Mouse (Mus musculus): ENCODE measurements around the gene Omg.

The Omg gene

DNA sequence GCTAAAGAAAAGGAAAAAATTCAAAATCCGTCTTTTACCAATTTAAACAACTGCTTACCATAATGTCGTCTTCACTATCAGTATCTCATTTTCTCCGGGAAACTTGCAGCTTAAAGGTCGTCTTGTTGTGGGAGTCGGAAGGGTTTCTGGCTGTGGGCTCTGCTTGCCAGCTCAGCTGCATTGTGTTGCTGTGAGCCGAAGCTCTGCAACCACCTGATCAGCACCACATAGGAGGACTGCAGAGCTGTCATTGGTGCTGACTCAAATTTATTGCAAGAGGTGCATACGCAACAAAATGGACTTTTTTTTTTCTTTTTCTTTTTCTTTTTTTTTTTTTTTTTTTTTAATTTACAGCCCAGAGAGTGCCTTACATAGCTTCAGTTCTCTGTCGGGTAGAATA, at the start of gene Omg:
Omg (minus strand) TSS at position 240 of the 400 bp plus-strand sequence.
- DNase-seq (ENCODE audit: low spot score in 2 of 2): peak; percentile 75 to 77

- DNase-seq (ENCODE audit: low spot score in 2 of 2): no peak
Observed at GRCm38 (mm10) chr11:79552622-79553021, 48.7 kb upstream of the Omg start.

DNA sequence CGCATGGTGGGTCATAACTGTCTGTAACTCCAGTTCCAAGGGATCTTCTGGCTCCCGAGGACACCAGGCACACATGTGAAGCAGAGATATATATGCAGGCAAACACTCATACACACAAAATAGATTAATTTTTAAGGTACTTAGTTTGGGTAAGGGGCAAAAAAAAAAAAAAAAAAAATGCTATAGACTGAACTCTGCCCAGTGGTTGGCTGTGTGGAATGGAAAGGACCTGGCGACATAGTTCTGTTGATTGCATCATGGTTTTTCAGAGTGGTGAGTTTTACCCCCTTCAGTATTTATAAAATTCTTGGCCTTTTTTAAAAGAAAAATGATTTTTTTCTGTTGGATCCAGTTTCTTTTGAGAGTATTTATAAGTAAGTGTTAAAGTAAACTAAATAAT, 32.4 kb upstream of the Omg start:
- DNase-seq (ENCODE audit: low spot score in 2 of 2): no peak

DNA sequence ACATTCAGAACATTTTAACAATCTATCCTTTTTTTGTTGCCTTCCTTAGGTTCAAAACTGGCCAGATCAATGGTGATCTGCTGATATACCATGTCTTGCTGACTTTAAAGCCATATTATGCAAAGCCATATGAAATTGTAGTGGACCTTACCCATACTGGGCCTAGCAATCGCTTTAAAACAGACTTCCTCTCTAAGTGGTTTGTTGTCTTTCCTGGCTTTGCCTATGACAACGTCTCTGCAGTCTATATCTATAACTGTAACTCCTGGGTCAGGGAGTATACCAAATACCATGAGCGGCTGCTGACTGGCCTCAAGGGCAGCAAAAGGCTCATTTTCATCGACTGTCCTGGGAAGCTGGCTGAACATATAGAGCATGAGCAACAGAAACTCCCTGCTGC, 31.7 kb upstream of the Omg start:
- no peak for DNase-seq (ENCODE audit: low spot score in 2 of 2)

GRCm38 (mm10) chr11:79533950-79534690, 30.2 kb upstream of the Omg start:
- no peak for DNase-seq (ENCODE audit: low spot score in 2 of 2)

DNA sequence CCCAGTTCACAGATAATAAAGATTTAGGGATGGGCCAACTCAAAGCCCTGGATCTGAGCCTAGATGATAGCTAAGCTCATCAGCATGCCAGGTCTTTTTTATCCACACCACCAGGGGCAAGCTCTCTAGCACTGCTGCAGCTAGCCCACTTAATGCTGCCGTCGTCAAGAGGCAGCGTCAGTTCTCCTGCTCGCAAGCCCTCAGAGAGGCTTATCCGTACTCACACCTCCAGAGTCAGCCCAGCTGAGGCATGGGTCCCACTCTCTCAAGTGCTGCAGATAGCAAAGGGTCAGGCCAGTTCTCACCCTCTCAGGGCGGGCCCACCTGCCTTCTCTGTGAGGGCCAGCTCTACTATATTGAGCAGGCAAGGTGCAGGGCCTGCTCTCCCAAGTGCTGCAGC, 29.4 kb upstream of the Omg start:
- no peak for DNase-seq (ENCODE audit: low spot score in 2 of 2)

- DNase-seq (ENCODE audit: low spot score in 2 of 2): no peak
Observed at GRCm38 (mm10) chr11:79531485-79531884, 27.6 kb upstream of the Omg start.

DNA sequence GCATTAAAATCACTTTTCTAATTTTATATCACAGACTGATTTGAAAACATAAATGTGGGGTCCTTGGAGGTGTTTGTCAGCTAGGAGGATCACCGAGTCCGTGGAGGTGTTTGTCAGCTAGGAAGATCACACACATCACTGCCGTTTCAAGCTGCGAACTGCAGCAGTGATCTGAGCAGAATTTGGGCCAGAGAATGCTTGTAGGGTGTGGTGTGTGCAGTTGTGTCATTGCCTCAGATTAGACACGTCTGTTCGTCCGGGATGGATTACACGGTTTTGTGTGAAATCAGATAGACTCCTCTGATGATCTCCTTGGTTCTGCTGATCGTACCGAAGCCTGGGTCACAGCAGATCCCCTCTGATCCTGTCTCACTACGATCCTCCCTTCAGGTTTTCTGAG, 26.9 kb upstream of the Omg start:
- no peak for DNase-seq (ENCODE audit: low spot score in 2 of 2)

- DNase-seq (ENCODE audit: low spot score in 2 of 2): peak; percentile 26 to 32
Observed at GRCm38 (mm10) chr11:79530333-79530761, 26.5 kb upstream of the Omg start, which contains the start of the genes Evi2 and Evi2a. Gene Evi2, minus strand, starts transcription at chr11:79530589. Gene Evi2a, minus strand, starts transcription at chr11:79530609.

- no peak for DNase-seq (ENCODE audit: low spot score in 2 of 2)
Observed at GRCm38 (mm10) chr11:79529736-79530135, 25.9 kb upstream of the Omg start.

DNA sequence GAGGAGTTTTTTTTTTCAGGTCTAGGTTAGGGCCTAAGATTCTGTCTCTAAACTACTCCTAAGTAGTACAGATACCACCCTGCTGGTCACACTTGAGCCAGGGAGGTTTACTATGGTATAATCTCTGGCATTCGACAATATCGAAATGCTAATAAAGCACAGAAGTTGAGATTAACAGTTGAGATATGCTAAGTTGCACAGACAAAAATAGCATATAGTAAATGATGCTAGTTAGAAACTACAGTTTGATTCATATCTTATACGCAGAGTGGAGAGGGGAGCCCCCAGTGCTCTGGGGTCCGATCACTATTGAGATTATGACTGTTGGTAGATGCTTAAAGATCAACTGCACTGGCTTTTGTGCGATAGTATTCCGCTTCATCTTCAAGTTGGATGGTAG, 25.3 kb upstream of the Omg start:
- DNase-seq (ENCODE audit: low spot score in 2 of 2): no peak

- DNase-seq (ENCODE audit: low spot score in 2 of 2): no peak
Observed at GRCm38 (mm10) chr11:79528601-79529000, 24.7 kb upstream of the Omg start.

- no peak for DNase-seq (ENCODE audit: low spot score in 2 of 2)
Observed at GRCm38 (mm10) chr11:79527739-79528384, 24.0 kb upstream of the Omg start.

DNA sequence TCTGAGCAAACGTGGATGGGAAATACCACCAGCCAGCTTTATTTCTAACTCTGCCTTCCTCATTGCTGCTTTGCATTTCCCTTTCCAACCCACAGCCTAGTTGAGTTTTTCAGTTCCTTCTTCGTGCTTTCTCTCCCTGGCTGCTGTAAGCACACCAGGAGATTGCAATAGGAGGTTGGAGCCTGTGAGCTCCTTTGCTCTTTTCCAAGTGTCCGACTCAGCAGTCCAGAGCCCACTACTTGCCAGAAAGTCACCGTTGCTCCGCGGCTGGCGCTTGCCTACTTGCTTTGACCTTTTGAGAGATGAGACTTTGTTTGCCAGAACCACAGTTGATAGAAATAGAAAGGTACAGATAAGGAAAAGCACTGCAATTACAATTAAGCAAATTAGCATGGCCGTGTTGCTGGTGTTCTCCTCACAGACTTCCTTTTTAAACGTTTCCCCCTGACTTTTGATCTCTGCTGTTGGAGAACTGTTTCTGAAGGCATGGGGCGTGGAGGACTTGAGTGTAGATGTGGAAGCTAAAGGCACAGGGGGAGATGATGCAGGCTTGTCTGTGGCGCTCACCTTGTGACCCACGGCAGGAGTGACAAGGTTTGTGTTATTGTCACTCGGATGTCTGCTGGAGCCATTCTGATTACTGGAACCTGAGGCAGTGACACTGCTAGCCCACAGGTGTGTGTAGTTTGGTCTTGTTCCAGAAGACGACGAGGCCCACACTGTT, 23.3 kb upstream of the Omg start:
- peak; percentile 24 to 29 for DNase-seq (ENCODE audit: low spot score in 2 of 2)

DNA sequence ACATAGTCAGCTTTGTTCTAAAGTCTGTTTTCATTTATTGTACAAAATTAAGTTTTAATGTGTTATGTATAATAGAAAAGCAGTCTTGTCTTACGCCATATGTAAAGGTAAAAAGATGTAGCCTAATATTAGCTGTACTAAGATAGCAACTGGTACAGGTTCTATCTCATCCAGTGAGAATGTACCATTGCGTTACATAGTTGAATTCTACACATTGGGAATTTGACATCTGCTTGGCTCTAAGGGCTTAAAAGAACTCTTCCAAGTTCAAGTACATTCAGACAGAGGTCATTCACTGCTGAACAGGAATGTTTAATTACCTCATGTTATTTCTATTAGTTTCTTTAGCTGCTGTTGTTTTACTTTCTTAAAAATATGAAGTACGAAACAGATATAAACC, 22.7 kb upstream of the Omg start:
- DNase-seq (ENCODE audit: low spot score in 2 of 2): no peak

- DNase-seq (ENCODE audit: low spot score in 2 of 2): no peak
Observed at GRCm38 (mm10) chr11:79524310-79524575, 20.4 kb upstream of the Omg start.

GRCm38 (mm10) chr11:79523560-79524309, 19.9 kb upstream of the Omg start, which contains the start of gene Evi2b:
Gene Evi2b, minus strand, starts transcription at chr11:79523762.
- no peak for DNase-seq (ENCODE audit: low spot score in 2 of 2)

- DNase-seq (ENCODE audit: low spot score in 2 of 2): no peak
Observed at GRCm38 (mm10) chr11:79522944-79523343, 19.1 kb upstream of the Omg start.

GRCm38 (mm10) chr11:79521930-79522329, 18.0 kb upstream of the Omg start:
- DNase-seq (ENCODE audit: low spot score in 2 of 2): no peak

DNA sequence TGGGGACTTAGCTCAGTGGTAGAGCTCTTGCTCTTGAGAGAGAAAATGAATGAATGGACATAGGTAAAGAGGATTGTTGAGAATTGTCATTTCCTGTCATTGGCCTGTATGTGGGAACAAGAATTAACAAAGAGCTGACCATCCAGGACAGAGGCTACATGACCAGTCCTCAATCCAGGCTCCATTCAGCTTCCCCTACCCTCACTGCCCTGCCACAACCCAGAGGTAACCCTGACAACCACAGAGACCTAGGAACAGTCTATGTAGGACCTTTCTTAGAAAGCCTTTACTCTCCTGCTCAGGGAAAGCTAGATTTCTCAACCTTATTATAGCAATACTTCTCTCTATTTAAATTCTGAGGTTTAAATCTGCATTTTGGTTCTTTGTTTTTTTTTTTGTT, 16.9 kb upstream of the Omg start:
- DNase-seq (ENCODE audit: low spot score in 2 of 2): no peak

DNA sequence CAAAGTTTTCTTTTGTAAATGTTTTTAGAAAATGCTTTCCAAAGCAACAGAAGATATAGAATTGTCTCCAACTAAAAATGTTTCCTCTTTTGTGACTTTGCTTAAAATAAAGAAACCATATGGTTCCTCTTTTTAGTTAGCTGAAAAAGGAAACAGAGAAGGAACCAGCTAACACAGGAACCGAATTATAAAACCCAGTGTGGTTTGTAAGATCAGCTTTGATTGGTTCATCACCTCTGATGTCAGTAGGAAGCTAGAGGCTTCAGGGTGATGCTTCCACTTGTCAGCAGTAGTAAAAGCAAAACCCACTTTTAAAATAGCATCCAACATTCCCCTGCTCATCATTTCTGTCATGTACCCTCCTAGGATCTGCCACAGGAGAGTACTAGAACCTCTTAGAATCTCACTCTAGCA, 16.0 kb upstream of the Omg start:
- no peak for DNase-seq (ENCODE audit: low spot score in 2 of 2)

GRCm38 (mm10) chr11:79519299-79519698, 15.4 kb upstream of the Omg start:
- DNase-seq (ENCODE audit: low spot score in 2 of 2): no peak
